Mouse (Mus musculus): ENCODE data around the gene Taf15. TPM values are rescaled to one million over a fixed set of nuclear protein-coding genes. Genes with fewer than 3 reads are reported as not detected.
A peak's percentile ranks its signal among the peaks of the same experiment; 100 is the strongest.

Gene Taf15
- polyA plus RNA-seq, 1 experiment from 2014 or later: 11.9 TPM

- Histone ChIP-seq H3K27ac (0 out of 2 replicates have a peak overlapping the region, but pooled peaks have one; percentile 56), H3K9me3 (replicated peaks) (no peaks in the 10 kb centered on the region), H3K4me3 (no peak overlapping the region), H3K36me3 (no peaks in the 10 kb centered on the region), H3K4me1 (peaks cover 25% of the 10 kb centered on the region), H3K27me3 (ENCODE audit: low read depth, poor library complexity, severe bottlenecking) (peaks cover 63% of the 10 kb centered on the region)
- no peak for DNase-seq (ENCODE audit: low spot score)
- WGBS: 25% methylated on average over 2 of the region's 2 CpGs
Measured at GRCm38 (mm10) chr11:83465976-83466375, 6.9 kb upstream of the Taf15 start.

- Histone ChIP-seq H3K4me3 (no peak overlapping the region), H3K27me3 (ENCODE audit: low read depth, poor library complexity, severe bottlenecking) (peaks cover 54% of the 10 kb centered on the region), H3K27ac (no peak overlapping the region; the same call in 1 of the 2 replicates), H3K9me3 (replicated peaks) (no peaks in the 10 kb centered on the region), H3K4me1 (peaks cover 30% of the 10 kb centered on the region), H3K36me3 (no peaks in the 10 kb centered on the region)
- no peak for DNase-seq (ENCODE audit: low spot score)
- WGBS: 71% methylated on average over 11 of the region's 11 CpGs
Measured at GRCm38 (mm10) chr11:83467120-83467652, 5.7 kb upstream of the Taf15 start.

DNA sequence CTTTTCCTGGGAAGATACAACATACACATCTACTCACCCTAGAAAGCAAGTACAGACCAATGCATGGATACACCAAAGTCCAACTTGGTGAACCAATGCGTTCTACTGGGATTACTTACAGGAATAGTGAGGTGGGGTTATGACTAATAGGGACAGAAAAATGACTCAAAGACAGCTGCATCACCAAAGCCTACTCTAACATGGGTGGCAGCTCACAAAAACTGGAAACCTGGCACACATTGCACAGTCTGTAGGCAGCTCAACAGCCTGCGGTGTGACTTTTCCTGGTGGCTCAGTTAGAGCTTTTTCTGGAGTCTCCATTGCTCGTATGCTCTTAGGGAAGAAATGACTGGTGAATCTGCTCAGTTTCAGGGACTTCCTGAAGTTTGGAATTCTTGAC, 4.1 kb upstream of the Taf15 start:
- WGBS: 92% methylated on average over 3 of the region's 3 CpGs
- Histone ChIP-seq H3K4me1 (peaks cover 18% of the 10 kb centered on the region), H3K36me3 (no peaks in the 10 kb centered on the region), H3K27me3 (ENCODE audit: low read depth, poor library complexity, severe bottlenecking) (peaks cover 38% of the 10 kb centered on the region), H3K27ac (no peak overlapping the region), H3K9me3 (replicated peaks) (no peaks in the 10 kb centered on the region), H3K4me3 (no peak overlapping the region)
- DNase-seq (ENCODE audit: low spot score): no peak

- Histone ChIP-seq H3K4me3 (peak overlapping the region; percentile 86; the same call in 1 of the 2 replicates), H3K4me1 (peaks cover 26% of the 10 kb centered on the region), H3K27me3 (ENCODE audit: low read depth, poor library complexity, severe bottlenecking) (peaks cover 8% of the 10 kb centered on the region; the same call in 1 of the 2 replicates), H3K27ac (no peak overlapping the region), H3K36me3 (peaks cover 11% of the 10 kb centered on the region), H3K9me3 (replicated peaks) (no peaks in the 10 kb centered on the region)
- DNase-seq (ENCODE audit: low spot score): no peak
- 80% methylated on average over 2 of the region's 2 CpGs for WGBS
Measured at GRCm38 (mm10) chr11:83471766-83472165, 1.1 kb upstream of the Taf15 start.

DNA sequence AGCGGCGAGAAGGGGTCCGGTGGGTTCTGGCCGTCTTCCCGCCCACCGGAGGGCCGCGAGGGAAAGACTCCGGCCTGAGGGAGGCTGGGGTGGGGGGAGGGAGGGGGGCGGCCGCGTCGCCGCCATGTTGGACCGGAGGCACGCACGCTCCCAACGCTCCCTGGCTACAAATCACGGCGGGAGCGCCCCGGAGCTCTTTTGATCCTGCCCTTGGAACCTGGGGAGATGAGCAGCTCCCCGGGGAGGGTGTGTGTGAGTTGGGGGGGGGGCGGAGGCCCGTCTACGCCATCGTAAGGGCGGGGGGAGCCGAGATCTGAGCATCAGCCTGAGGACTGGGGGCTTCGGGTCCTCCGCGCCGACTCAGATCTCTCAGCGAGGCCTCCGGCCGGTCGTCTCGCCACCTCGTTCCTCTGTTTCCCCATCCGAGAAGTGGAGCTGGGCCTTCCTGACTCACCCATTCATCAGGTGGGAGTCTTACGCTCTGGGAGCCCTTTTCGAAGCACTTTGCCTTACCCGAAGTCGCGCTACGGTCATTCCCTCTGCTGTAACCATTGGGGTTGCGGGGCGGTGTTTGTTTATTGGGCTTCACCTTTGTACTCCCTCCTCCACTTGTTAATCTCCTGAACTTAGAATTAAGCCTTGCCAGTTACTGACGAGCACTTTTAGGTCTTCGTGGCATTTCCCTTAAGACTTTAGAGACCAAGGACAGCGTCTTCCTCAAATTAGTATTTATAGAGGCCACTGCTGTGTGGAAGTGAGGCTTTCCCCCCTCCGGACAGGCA, 540 bp downstream of the Taf15 start:
- Histone ChIP-seq H3K36me3 (peaks cover 27% of the 10 kb centered on the region), H3K27me3 (ENCODE audit: low read depth, poor library complexity, severe bottlenecking) (0 out of 2 replicates have a peak, but pooled peaks cover 8% of the 10 kb centered on the region), H3K27ac (peak overlapping the region; percentile 99), H3K4me1 (peaks cover 20% of the 10 kb centered on the region), H3K4me3 (peak overlapping the region; percentile 86), H3K9me3 (replicated peaks) (no peaks in the 10 kb centered on the region)
- WGBS: 1% methylated on average over 51 of the region's 52 CpGs
- DNase-seq (ENCODE audit: low spot score): no peak

GRCm38 (mm10) chr11:83491488-83491887, 18.6 kb downstream of the Taf15 start:
- H3K27ac ChIP-seq: no peak overlapping the region
- no peaks in the 10 kb centered on the region for H3K27me3 ChIP-seq (ENCODE audit: low read depth, poor library complexity, severe bottlenecking)
- peaks cover 97% of the 10 kb centered on the region for H3K36me3 ChIP-seq
- WGBS: 92% methylated on average over 4 of the region's 4 CpGs
- no peak overlapping the region for H3K4me3 ChIP-seq
- H3K9me3 ChIP-seq (replicated peaks): no peaks in the 10 kb centered on the region
- no peak for DNase-seq (ENCODE audit: low spot score)
- no peaks in the 10 kb centered on the region for H3K4me1 ChIP-seq

GRCm38 (mm10) chr11:83495571-83495970, 22.7 kb downstream of the Taf15 start:
- H3K4me1 ChIP-seq: no peaks in the 10 kb centered on the region
- no peak for DNase-seq (ENCODE audit: low spot score)
- 92% methylated on average over 2 of the region's 2 CpGs for WGBS
- H3K36me3 ChIP-seq: peaks cover 92% of the 10 kb centered on the region
- H3K4me3 ChIP-seq: no peak overlapping the region
- H3K27me3 ChIP-seq (ENCODE audit: low read depth, poor library complexity, severe bottlenecking): no peaks in the 10 kb centered on the region
- no peak overlapping the region for H3K27ac ChIP-seq
- H3K9me3 ChIP-seq (replicated peaks): no peaks in the 10 kb centered on the region

- WGBS: 95% methylated on average over 5 of the region's 5 CpGs
- H3K27ac ChIP-seq: no peak overlapping the region
- no peaks in the 10 kb centered on the region for H3K9me3 ChIP-seq (replicated peaks)
- H3K4me1 ChIP-seq: no peaks in the 10 kb centered on the region
- H3K27me3 ChIP-seq (ENCODE audit: low read depth, poor library complexity, severe bottlenecking): no peaks in the 10 kb centered on the region
- DNase-seq (ENCODE audit: low spot score): no peak
- no peak overlapping the region for H3K4me3 ChIP-seq
- peaks cover 95% of the 10 kb centered on the region for H3K36me3 ChIP-seq
Measured at GRCm38 (mm10) chr11:83504308-83504707, 31.4 kb downstream of the Taf15 start.

DNA sequence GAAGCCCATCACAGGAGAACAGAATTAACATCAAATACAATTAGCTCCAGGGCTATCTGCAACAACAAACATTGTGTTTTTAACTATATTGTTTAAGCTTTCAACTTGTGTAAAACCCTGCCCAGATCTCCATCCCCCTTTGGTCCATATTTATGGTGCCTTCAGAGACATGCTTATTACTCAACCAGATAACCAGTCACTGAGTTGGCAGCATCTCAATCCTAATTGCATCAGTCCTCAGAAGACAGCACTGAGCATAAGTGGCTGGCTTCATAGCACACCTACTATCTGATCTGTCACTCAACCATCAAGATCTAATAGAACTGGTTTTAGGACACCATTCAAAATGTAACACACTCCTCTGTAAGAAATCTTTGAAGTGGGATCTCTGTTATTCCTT, 36.6 kb downstream of the Taf15 start:
- DNase-seq (ENCODE audit: low spot score): no peak
- H3K27ac ChIP-seq: no peak overlapping the region
- H3K4me1 ChIP-seq: no peaks in the 10 kb centered on the region
- H3K27me3 ChIP-seq (ENCODE audit: low read depth, poor library complexity, severe bottlenecking): no peaks in the 10 kb centered on the region
- peaks cover 50% of the 10 kb centered on the region for H3K36me3 ChIP-seq
- no peaks in the 10 kb centered on the region for H3K9me3 ChIP-seq (replicated peaks)
- H3K4me3 ChIP-seq: no peak overlapping the region

DNA sequence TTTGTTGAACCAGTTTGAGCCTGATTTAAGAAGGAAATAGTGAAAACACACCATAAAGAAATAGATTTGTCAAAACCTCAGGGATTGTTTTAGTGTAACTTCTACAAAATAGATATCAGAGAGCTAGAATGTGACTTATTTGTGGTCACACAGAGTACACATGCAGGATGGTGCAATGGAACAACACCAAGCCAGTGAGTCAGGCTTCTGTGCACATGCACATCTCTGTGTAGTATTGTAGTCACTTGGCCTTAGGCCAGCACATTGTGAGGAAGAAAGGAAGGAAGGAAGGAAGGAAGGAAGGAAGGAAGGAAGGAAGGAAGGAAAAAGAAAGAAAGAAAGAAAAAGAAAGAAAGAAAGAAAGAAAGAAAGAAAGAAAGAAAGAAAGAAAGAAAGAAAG, 44.3 kb downstream of the Taf15 start:
- Histone ChIP-seq H3K27ac (no peak overlapping the region), H3K4me3 (no peak overlapping the region), H3K36me3 (peaks cover 5% of the 10 kb centered on the region; the same call in 1 of the 2 replicates), H3K9me3 (replicated peaks) (no peaks in the 10 kb centered on the region), H3K27me3 (ENCODE audit: low read depth, poor library complexity, severe bottlenecking) (no peaks in the 10 kb centered on the region), H3K4me1 (no peaks in the 10 kb centered on the region)
- no peak for DNase-seq (ENCODE audit: low spot score)

DNA sequence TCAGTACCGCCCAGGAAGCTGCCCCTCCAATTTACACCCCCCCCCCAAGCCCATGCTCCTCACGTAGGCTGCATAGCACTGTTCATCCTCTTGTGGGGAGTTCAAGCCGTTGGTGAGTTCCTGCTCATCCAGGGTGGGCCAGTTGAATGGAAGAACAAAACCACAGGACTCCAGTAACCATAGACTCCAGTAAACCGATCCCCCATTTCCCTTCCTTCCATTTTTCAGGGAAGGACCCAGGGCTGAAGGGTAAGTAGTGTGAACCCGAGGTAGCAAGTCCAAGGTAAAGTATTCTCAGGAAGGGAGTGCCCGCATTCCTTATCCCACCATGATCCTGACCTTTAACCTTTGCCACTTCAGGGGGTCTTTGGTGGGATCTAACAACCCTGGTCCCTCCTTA, 45.5 kb downstream of the Taf15 start:
- Histone ChIP-seq H3K4me3 (no peak overlapping the region), H3K9me3 (replicated peaks) (no peaks in the 10 kb centered on the region), H3K4me1 (no peaks in the 10 kb centered on the region), H3K36me3 (peaks cover 5% of the 10 kb centered on the region; the same call in 1 of the 2 replicates), H3K27me3 (ENCODE audit: low read depth, poor library complexity, severe bottlenecking) (no peaks in the 10 kb centered on the region), H3K27ac (no peak overlapping the region)
- DNase-seq (ENCODE audit: low spot score): no peak
- 76% methylated on average over 6 of the region's 6 CpGs for WGBS

GRCm38 (mm10) chr11:83522075-83522474, 49.2 kb downstream of the Taf15 start, which contains the start of gene Heatr9:
Gene Heatr9, minus strand, starts transcription at chr11:83522175.
- H3K4me3 ChIP-seq: no peak within 1 kb of the TSS
- no peaks in the 10 kb centered on the region for H3K4me1 ChIP-seq
- DNase-seq (ENCODE audit: low spot score): no peak
- H3K36me3 ChIP-seq: no peaks in the 10 kb centered on the region
- H3K27me3 ChIP-seq (ENCODE audit: low read depth, poor library complexity, severe bottlenecking): no peaks in the 10 kb centered on the region
- no peaks in the 10 kb centered on the region for H3K9me3 ChIP-seq (replicated peaks)
- H3K27ac ChIP-seq: no peak within 1 kb of the TSS
- 88% methylated on average over 3 of the region's 3 CpGs for WGBS

- no peaks in the 10 kb centered on the region for H3K9me3 ChIP-seq (replicated peaks)
- H3K27ac ChIP-seq: no peak overlapping the region
- WGBS: 77% methylated on average over 12 of the region's 12 CpGs
- H3K4me1 ChIP-seq: no peaks in the 10 kb centered on the region
- no peaks in the 10 kb centered on the region for H3K36me3 ChIP-seq
- no peak overlapping the region for H3K4me3 ChIP-seq
- DNase-seq (ENCODE audit: low spot score): no peak
- no peaks in the 10 kb centered on the region for H3K27me3 ChIP-seq (ENCODE audit: low read depth, poor library complexity, severe bottlenecking)
Measured at GRCm38 (mm10) chr11:83529024-83529423, 56.1 kb downstream of the Taf15 start.
